18 mouse cellular contexts compared by ENCODE assay signal in the genomic region with DNA sequence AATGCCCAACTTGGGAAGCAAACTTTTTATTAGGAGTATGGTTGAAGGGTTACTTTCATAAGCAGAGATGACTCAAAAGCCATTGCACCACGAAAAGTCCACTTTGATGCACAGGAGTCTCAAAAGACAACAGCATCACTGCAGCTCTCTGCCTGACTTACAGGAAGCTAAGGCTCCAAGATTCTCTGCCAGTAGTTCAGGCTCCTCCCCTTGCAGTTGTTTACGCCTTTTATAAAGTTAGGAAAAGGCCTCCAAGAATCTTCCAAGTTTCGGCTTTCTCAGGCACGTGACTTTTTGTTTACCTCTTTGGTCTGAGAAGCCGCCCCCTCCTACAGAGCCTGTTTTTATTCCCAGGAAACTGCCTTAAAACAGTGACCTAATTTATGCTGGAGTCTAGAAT. TPM values are rescaled to one million over a fixed set of nuclear protein-coding genes. Genes with fewer than 3 reads are reported as not detected.
DNase-seq lines count a peak whose midpoint lies in the region; ATAC-seq and TF ChIP-seq lines count a peak whose summit lies in the region.
"Had no signal": no experiment of that assay in that cellular context is flagged by ENCODE, and none has a peak within 500 bp of the region (broad histone marks: within the 10 kb centered on the region; RNA-seq: fewer than 3 reads in every experiment).

No protein-coding gene starts in this region.

- no peak for TF ChIP-seq CTCF in intestine, postnatal 0 days (IDR thresholded peaks at IDR 0.05; ENCODE audit: low read depth)

- H3K36me3 ChIP-seq in intestine, embryonic 16.5 days (ENCODE audit: control insufficient read depth, insufficient read depth, low read length) = no peaks in the 10 kb centered on the region
- no peaks in the 10 kb centered on the region for H3K36me3 ChIP-seq in intestine, postnatal 0 days (ENCODE audit: control insufficient read depth, insufficient read depth)
- H3K36me3 ChIP-seq in lung, embryonic 15.5 days = no peaks in the 10 kb centered on the region
- H3K36me3 ChIP-seq: forebrain, embryonic 12.5 days; hindbrain, embryonic 10.5 days; intestine, embryonic 15.5 days; limb, embryonic 10.5 days; midbrain, embryonic 15.5 days; neural tube, embryonic 13.5 days; stomach, embryonic 15.5 days had no signal

- 0 out of 2 replicates have a peak, but pooled peaks have one; percentile 18 for ATAC-seq in intestine, embryonic 16.5 days
- no peak for ATAC-seq in intestine, postnatal 0 days
- peak; percentile 59; the same call in 1 of the 2 replicates for ATAC-seq in lung, embryonic 15.5 days (ENCODE audit: borderline replicate concordance, extremely low read depth, low FRiP score, low TSS enrichment)
- ATAC-seq: intestine, embryonic 15.5 days; midbrain, embryonic 15.5 days had no signal

- H3K9me3 ChIP-seq in intestine, embryonic 16.5 days (ENCODE audit: control insufficient read depth, low read length) = no peaks in the 10 kb centered on the region
- H3K9me3 ChIP-seq in intestine, postnatal 0 days (ENCODE audit: control insufficient read depth) = no peaks in the 10 kb centered on the region
- H3K9me3 ChIP-seq in lung, embryonic 15.5 days = no peaks in the 10 kb centered on the region
- H3K9me3 ChIP-seq: forebrain, embryonic 12.5 days; hindbrain, embryonic 10.5 days; intestine, embryonic 15.5 days; limb, embryonic 10.5 days; midbrain, embryonic 15.5 days; neural tube, embryonic 13.5 days; stomach, embryonic 15.5 days had no signal

- no peaks in the 10 kb centered on the region for H3K27me3 ChIP-seq in intestine, embryonic 16.5 days (replicated peaks; ENCODE audit: control insufficient read depth, insufficient read depth, low read length)
- H3K27me3 ChIP-seq in intestine, postnatal 0 days (replicated peaks; ENCODE audit: control insufficient read depth, insufficient read depth, low read length) = no peaks in the 10 kb centered on the region
- no peaks in the 10 kb centered on the region for H3K27me3 ChIP-seq in lung, embryonic 15.5 days
- H3K27me3 ChIP-seq: forebrain, embryonic 12.5 days; intestine, embryonic 15.5 days; midbrain, embryonic 15.5 days; neural tube, embryonic 13.5 days; stomach, embryonic 15.5 days had no signal

- peak; percentile 21 for DNase-seq in ZHBTc4 (ENCODE audit: low read depth, low spot score)
- DNase-seq in heart, adult 9 months (ENCODE audit: low spot score in 2 of 2) = peak; percentile 28 to 49
- DNase-seq in left cerebral cortex, postnatal 14 days (ENCODE audit: low spot score in 2 of 2) = no peak
- DNase-seq in liver = no peak
- DNase-seq: cerebellum, adult 9-10 months; gastrocnemius, postnatal 10 days; right cerebral cortex, postnatal 14 days; thymus, postnatal 4 days had no signal

- intact Hi-C loops in left cerebral cortex, postnatal 14 days (cut with DNase I) = no loop called here

- 57% methylated on average over 5 of the region's 5 CpGs for WGBS in intestine, embryonic 16.5 days
- 51% methylated on average over 5 of the region's 5 CpGs for WGBS in intestine, postnatal 0 days
- 44% methylated on average over 5 of the region's 5 CpGs for WGBS in lung, embryonic 15.5 days

- no peak overlapping the region for H3K4me3 ChIP-seq in intestine, embryonic 16.5 days (ENCODE audit: low read length)
- no peak overlapping the region for H3K4me3 ChIP-seq in intestine, postnatal 0 days (ENCODE audit: low read depth, low read length)
- no peak overlapping the region for H3K4me3 ChIP-seq in lung, embryonic 15.5 days
- H3K4me3 ChIP-seq: forebrain, embryonic 12.5 days; hindbrain, embryonic 10.5 days; intestine, embryonic 15.5 days; limb, embryonic 10.5 days; midbrain, embryonic 15.5 days; neural tube, embryonic 13.5 days; stomach, embryonic 15.5 days had no signal

- no peak overlapping the region for H3K9ac ChIP-seq in intestine, embryonic 16.5 days (ENCODE audit: low read depth, low read length)
- H3K9ac ChIP-seq in intestine, postnatal 0 days (ENCODE audit: low read depth, low read length) = no peak overlapping the region
- no peak overlapping the region for H3K9ac ChIP-seq in lung, embryonic 15.5 days
- H3K9ac ChIP-seq: forebrain, embryonic 12.5 days; intestine, embryonic 15.5 days; midbrain, embryonic 15.5 days; neural tube, embryonic 13.5 days; stomach, embryonic 15.5 days had no signal

- no peak overlapping the region for H3K4me2 ChIP-seq in intestine, embryonic 16.5 days (ENCODE audit: low read depth, low read length)
- no peak overlapping the region for H3K4me2 ChIP-seq in intestine, postnatal 0 days (replicated peaks; ENCODE audit: low read depth)
- H3K4me2 ChIP-seq in lung, embryonic 15.5 days = no peak overlapping the region
- H3K4me2 ChIP-seq: forebrain, embryonic 12.5 days; intestine, embryonic 15.5 days; midbrain, embryonic 15.5 days; neural tube, embryonic 13.5 days; stomach, embryonic 15.5 days had no signal

- no peak overlapping the region for H3K27ac ChIP-seq in intestine, embryonic 16.5 days (ENCODE audit: low read length)
- no peak overlapping the region for H3K27ac ChIP-seq in intestine, postnatal 0 days (ENCODE audit: low read depth, low read length)
- H3K27ac ChIP-seq in lung, embryonic 15.5 days = no peak overlapping the region
- H3K27ac ChIP-seq: forebrain, embryonic 12.5 days; hindbrain, embryonic 10.5 days; intestine, embryonic 15.5 days; limb, embryonic 10.5 days; midbrain, embryonic 15.5 days; neural tube, embryonic 13.5 days; stomach, embryonic 15.5 days had no signal

- H3K4me1 ChIP-seq in intestine, embryonic 16.5 days (ENCODE audit: control insufficient read depth, insufficient read depth, low read length) = no peaks in the 10 kb centered on the region
- H3K4me1 ChIP-seq in intestine, postnatal 0 days (replicated peaks; ENCODE audit: control insufficient read depth, insufficient read depth, low read length) = no peaks in the 10 kb centered on the region
- H3K4me1 ChIP-seq in lung, embryonic 15.5 days = no peaks in the 10 kb centered on the region
- H3K4me1 ChIP-seq: forebrain, embryonic 12.5 days; hindbrain, embryonic 10.5 days; intestine, embryonic 15.5 days; limb, embryonic 10.5 days; midbrain, embryonic 15.5 days; neural tube, embryonic 13.5 days; stomach, embryonic 15.5 days had no signal

RNA-seq across cellular contexts. Expression of gene Atrx, which starts 5.1 kb away (rescaled TPM):
- polyA plus RNA-seq in intestine, embryonic 16.5 days (2015; fragmentation: Nextera tagmentation; extraction: Ambion mirVana) = 88.2 and 111 TPM in 2 replicates
- 39.9 and 48.9 TPM in 2 replicates for polyA plus RNA-seq in intestine, postnatal 0 days (2015; fragmentation: Nextera tagmentation; extraction: Ambion mirVana)
- 175 and 201 TPM in 2 replicates for polyA plus RNA-seq in lung, embryonic 15.5 days (2015; fragmentation: Nextera tagmentation; extraction: Ambion mirVana)
- total RNA-seq in left cerebral cortex, postnatal 14 days (2021) = 100 to 1,000 TPM; 190 to 194 TPM

Comparison
In these comparisons a context has a peak if more than half of its experiments do, and no peak if none do; other contexts are left out.
1. DNase-seq: peak in ZHBTc4 (single experiment) and heart, adult 9 months (2 of 2); none in left cerebral cortex, postnatal 14 days (0 of 2) and liver (single experiment).